Mouse (Mus musculus) ES-E14 (cell line): Measurements from ENCODE around the gene Ppp1r11.

Source experiments
- CHD2 ChIP-seq: IDR thresholded peaks from 2 replicates; pipeline ENCODE4 v1.6.1; 2014; ENCODE audit warnings: mild to moderate bottlenecking, low read depth, low read length, inconsistent platforms
- ZC3H11A ChIP-seq: IDR thresholded peaks from 2 replicates; pipeline ENCODE4 v1.6.1; 2012; ENCODE audit warnings: low read depth, mild to moderate bottlenecking, inconsistent platforms, low read length, borderline replicate concordance
- ZNF384 ChIP-seq: IDR thresholded peaks from 2 replicates; pipeline ENCODE4 v1.6.1; 2012; ENCODE audit warnings: low read depth, low read length, inconsistent platforms

DNA sequence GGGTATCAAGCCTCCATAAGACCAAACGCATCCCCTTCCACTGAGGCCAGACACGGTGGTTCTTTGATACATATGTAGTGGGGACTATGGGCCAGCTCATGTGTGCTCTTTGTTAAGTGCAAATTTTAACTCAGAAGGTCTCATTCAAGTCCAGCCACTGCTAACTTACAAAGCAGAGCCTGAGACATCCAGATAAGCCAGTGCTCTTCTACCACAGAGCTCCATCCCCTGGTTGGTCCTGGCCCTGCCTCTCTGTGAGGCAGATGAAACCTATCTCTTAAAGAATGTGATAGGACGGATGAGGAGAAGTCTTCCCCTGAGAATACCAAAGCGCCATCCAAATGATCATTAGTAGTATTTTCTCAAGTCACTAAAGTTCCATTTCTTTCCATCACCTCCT lies 52.2 kb downstream of the Ppp1r11 start:
- TF ChIP-seq ZC3H11A (no peak), ZNF384 (no peak), CHD2 (no peak)
